Mouse (Mus musculus) ES-E14 (cell line): ENCODE measurements around the gene Zfp385b. TPM values are rescaled to one million over a fixed set of nuclear protein-coding genes. Genes with fewer than 3 reads are reported as not detected.

Experiments used
- DNase-seq: peaks from one replicate; pipeline ENCODE4 v3.0.0-alpha.2; 2013; ENCODE audit warnings: low read depth, low spot score
- H3K27ac ChIP-seq: 2 replicates; pipeline ENCODE4 v1.5.1; 2012; ENCODE audit warnings: low read depth, mild to moderate bottlenecking, low read length, moderate library complexity, mixed read lengths; ENCODE audit not compliant: poor library complexity, insufficient read depth, severe bottlenecking
- H3K36me3 ChIP-seq: 2 replicates; pipeline ENCODE4 v1.6.1; 2012; ENCODE audit warnings: mild to moderate bottlenecking, low read length, moderate library complexity, mixed read lengths; ENCODE audit not compliant: control insufficient read depth, poor library complexity, insufficient read depth, severe bottlenecking
- H3K4me1 ChIP-seq, 2 experiments: fragments of 150-350 bp in 1 of 2; sonication (generic) in 1 of 2; 2 replicates each; pipeline ENCODE4 v1.6.1; 2012; ENCODE audit warnings: low read length in 2 of 2, mild to moderate bottlenecking in 1 of 2, mixed read lengths in 1 of 2; ENCODE audit not compliant: control insufficient read depth in 2 of 2, insufficient read depth in 2 of 2, poor library complexity in 1 of 2
- H3K4me3 ChIP-seq, 2 experiments: fragments of 150-350 bp in 1 of 2; sonication (generic) in 1 of 2; 2 replicates each; pipeline ENCODE4 v1.5.1; 2012; ENCODE audit warnings: low read length in 2 of 2, low read depth in 1 of 2, mild to moderate bottlenecking in 1 of 2, mixed read lengths in 1 of 2; ENCODE audit not compliant: insufficient read depth in 1 of 2, poor library complexity in 1 of 2, severe bottlenecking in 1 of 2
- H3K9ac ChIP-seq: 2 replicates; pipeline ENCODE4 v1.6.1; 2012; ENCODE audit warnings: low read depth, mild to moderate bottlenecking, low read length, mixed read lengths; ENCODE audit not compliant: poor library complexity, insufficient read depth, severe bottlenecking
- H3K9me3 ChIP-seq: fragments of 150-350 bp; sonication (generic); 2 replicates; pipeline ENCODE4 v1.6.1; 2012; ENCODE audit warnings: low read depth, mild to moderate bottlenecking, low read length; ENCODE audit not compliant: control insufficient read depth, insufficient read depth
- CHD2 ChIP-seq: IDR thresholded peaks from 2 replicates; pipeline ENCODE4 v1.6.1; 2014; ENCODE audit warnings: mild to moderate bottlenecking, low read depth, low read length, inconsistent platforms
- HCFC1 ChIP-seq: IDR thresholded peaks from 2 replicates; pipeline ENCODE4 v1.6.1; 2012; ENCODE audit warnings: low read length, inconsistent platforms, borderline replicate concordance; ENCODE audit not compliant: insufficient read depth
- MAFK ChIP-seq: IDR thresholded peaks from 2 replicates; pipeline ENCODE4 v1.6.1; 2014; ENCODE audit warnings: mild to moderate bottlenecking, low read depth, low read length, inconsistent platforms; ENCODE audit not compliant: insufficient read depth
- ZC3H11A ChIP-seq: IDR thresholded peaks from 2 replicates; pipeline ENCODE4 v1.6.1; 2012; ENCODE audit warnings: low read depth, mild to moderate bottlenecking, inconsistent platforms, low read length, borderline replicate concordance
- ZNF384 ChIP-seq: IDR thresholded peaks from 2 replicates; pipeline ENCODE4 v1.6.1; 2012; ENCODE audit warnings: low read depth, low read length, inconsistent platforms
- in situ Hi-C, 2 experiments: fragments of 600-800 bp; cut with MboI; formaldehyde crosslinking; loops; one replicate each; pipeline ENCODE4 v1.15.1; 2025; ENCODE audit warnings: low sequenced_read_pairs in 2 of 2, inconsistent platforms in 1 of 2; ENCODE audit not compliant: unreplicated experiment in 2 of 2
- total RNA-seq: library from RNA; depleted of rRNA; stranded (reverse); fragments of 300-350 nt; gene quantifications from 2 replicates; pipeline ENCODE4 v1.2.3, GENCODE M21; 2012

Gene Zfp385b
- total RNA-seq, 1 experiment = 0.09 TPM

- Histone ChIP-seq H3K36me3 (no peaks in the 10 kb centered on the region), H3K4me3 (no peak overlapping the region), H3K4me1 (no peaks in the 10 kb centered on the region), H3K9ac (no peak overlapping the region), H3K27ac (no peak overlapping the region), H3K9me3 (no peaks in the 10 kb centered on the region)
- TF ChIP-seq CHD2 (no peak), HCFC1 (no peak), ZC3H11A (no peak), MAFK (no peak), ZNF384 (no peak)
- DNase-seq = no peak
- in situ Hi-C loops = no loop called here
Measured at GRCm38 (mm10) chr2:77810748-77811147, 8.7 kb downstream of the Zfp385b start.

- in situ Hi-C loops = no loop called here
- no peak for DNase-seq
- Histone ChIP-seq H3K4me3 (no peak overlapping the region), H3K36me3 (no peaks in the 10 kb centered on the region), H3K9ac (no peak overlapping the region), H3K4me1 (no peaks in the 10 kb centered on the region), H3K27ac (no peak overlapping the region), H3K9me3 (no peaks in the 10 kb centered on the region)
- no peak for TF ChIP-seq MAFK
Measured at GRCm38 (mm10) chr2:77804781-77805180, 14.7 kb downstream of the Zfp385b start.

- Histone ChIP-seq H3K36me3 (no peaks in the 10 kb centered on the region), H3K27ac (no peak overlapping the region), H3K4me3 (no peak overlapping the region), H3K4me1 (no peaks in the 10 kb centered on the region), H3K9me3 (no peaks in the 10 kb centered on the region), H3K9ac (no peak overlapping the region)
- no peak for TF ChIP-seq CHD2
- TF ChIP-seq ZNF384 = no peak
- no peak for TF ChIP-seq MAFK
- TF ChIP-seq HCFC1 = no peak
- no peak for TF ChIP-seq ZC3H11A
- no peak for DNase-seq
- in situ Hi-C loops = no loop called here
Measured at GRCm38 (mm10) chr2:77802291-77802690, 17.1 kb downstream of the Zfp385b start.

- no peaks in the 10 kb centered on the region for H3K4me1 ChIP-seq
- no peaks in the 10 kb centered on the region for H3K36me3 ChIP-seq
- no peak for DNase-seq
- TF ChIP-seq CHD2 (no peak), HCFC1 (no peak), MAFK (no peak), ZNF384 (no peak), ZC3H11A (no peak)
- no peak overlapping the region for H3K9ac ChIP-seq
- no peak overlapping the region for H3K4me3 ChIP-seq
- no peak overlapping the region for H3K27ac ChIP-seq
- H3K9me3 ChIP-seq = no peaks in the 10 kb centered on the region
- in situ Hi-C loops = no loop called here
Measured at GRCm38 (mm10) chr2:77801430-77801829, 18.0 kb downstream of the Zfp385b start.

GRCm38 (mm10) chr2:77801009-77801408, 18.4 kb downstream of the Zfp385b start:
- H3K36me3 ChIP-seq = no peaks in the 10 kb centered on the region
- no peak for TF ChIP-seq ZNF384
- no peak for TF ChIP-seq HCFC1
- TF ChIP-seq ZC3H11A = no peak
- TF ChIP-seq CHD2 = no peak
- no peak for TF ChIP-seq MAFK
- no peaks in the 10 kb centered on the region for H3K4me1 ChIP-seq
- no peak for DNase-seq
- H3K27ac ChIP-seq = no peak overlapping the region
- in situ Hi-C loops = no loop called here
- H3K4me3 ChIP-seq = no peak overlapping the region
- no peaks in the 10 kb centered on the region for H3K9me3 ChIP-seq
- H3K9ac ChIP-seq = no peak overlapping the region
